Mouse (Mus musculus): ENCODE results near the gene AC140267.1. TPM values are rescaled to one million over a fixed set of nuclear protein-coding genes. Genes with fewer than 3 reads are reported as not detected.
A peak's percentile ranks its signal among the peaks of the same experiment; 100 is the strongest.

The AC140267.1 gene
- not detected in 2 replicates for polyA plus RNA-seq (2011; ENCODE audit: insufficient read depth, insufficient read length, low read depth, missing spikeins)

DNA sequence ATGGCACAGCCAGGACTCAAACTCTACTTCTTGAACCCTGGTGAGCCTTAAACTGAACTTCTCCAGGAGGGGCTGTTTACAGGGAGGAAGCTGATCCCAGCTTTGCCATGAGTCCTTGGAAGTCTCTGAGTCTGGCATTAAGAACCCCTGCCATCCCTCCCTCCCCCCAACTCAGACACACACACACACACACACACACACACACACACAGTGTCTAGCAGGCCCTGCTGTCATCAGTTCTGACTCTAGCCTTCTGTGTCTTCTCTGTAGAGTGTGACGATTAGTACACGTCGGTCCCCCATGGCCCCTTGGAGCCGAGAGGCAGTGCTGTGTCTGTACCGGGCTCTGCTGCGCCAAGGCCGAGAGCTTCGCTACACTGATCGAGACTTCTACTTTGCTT is at the start of gene AC140267.1:
TSS of gene AC140267.1 (plus strand) at position 301 of the 400 bp plus-strand sequence.
- Histone ChIP-seq H3K9ac (ENCODE audit: low read depth, poor library complexity, severe bottlenecking) (peak within 1 kb of the TSS; percentile 84), H3K27ac (ENCODE audit: insufficient read depth, low read length) (no peak within 1 kb of the TSS), H3K36me3 (ENCODE audit: control insufficient read depth, insufficient read depth, low read length, poor library complexity, severe bottlenecking) (peaks cover 45% of the 10 kb centered on the region), H3K27me3 (ENCODE audit: control insufficient read depth, insufficient read depth, low read length, poor library complexity, severe bottlenecking) (no peaks in the 10 kb centered on the region), H3K9me3 (replicated peaks; ENCODE audit: control insufficient read depth, insufficient read depth, low read length, poor library complexity, severe bottlenecking) (no peaks in the 10 kb centered on the region), H3K4me1 (ENCODE audit: control insufficient read depth, insufficient read depth, low read length) (peaks cover 2% of the 10 kb centered on the region), H3K4me3 (ENCODE audit: low read depth, low read length) (peak within 1 kb of the TSS; percentile 97)
- TF ChIP-seq CTCF (IDR thresholded peaks at IDR 0.05; ENCODE audit: low read depth, low read length) = no peak
- TF ChIP-seq POLR2A (IDR thresholded peaks at IDR 0.05; ENCODE audit: insufficient read depth, low read length) = no peak
- TF ChIP-seq EP300 (IDR thresholded peaks at IDR 0.05; ENCODE audit: insufficient read depth, low read depth, low read length) = no peak

DNA sequence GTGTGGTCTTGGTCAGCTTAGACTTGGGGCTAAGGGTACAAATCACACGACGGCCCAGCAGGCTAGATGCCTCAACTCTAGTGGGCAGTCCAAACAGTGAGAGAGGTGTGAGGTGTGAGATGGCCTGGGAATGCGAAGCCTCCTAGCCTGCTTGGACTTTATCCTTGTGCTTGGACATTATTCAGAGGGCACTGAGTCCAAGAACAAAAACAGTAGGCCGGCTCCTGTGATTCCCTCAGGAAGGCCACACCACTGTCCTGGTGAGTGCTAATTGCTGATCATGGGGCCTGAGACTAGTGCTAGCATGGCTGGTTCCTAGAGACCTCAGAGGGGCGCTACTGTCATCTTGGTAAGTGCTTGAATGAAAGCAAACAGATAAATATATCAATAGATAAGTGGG is 46.7 kb upstream of the AC140267.1 start:
- Histone ChIP-seq H3K36me3 (ENCODE audit: control insufficient read depth, insufficient read depth, low read length, poor library complexity, severe bottlenecking) (no peaks in the 10 kb centered on the region), H3K27me3 (ENCODE audit: control insufficient read depth, insufficient read depth, low read length, poor library complexity, severe bottlenecking) (no peaks in the 10 kb centered on the region), H3K9me3 (replicated peaks; ENCODE audit: control insufficient read depth, insufficient read depth, low read length, poor library complexity, severe bottlenecking) (no peaks in the 10 kb centered on the region), H3K27ac (ENCODE audit: insufficient read depth, low read length) (no peak overlapping the region), H3K9ac (ENCODE audit: low read depth, poor library complexity, severe bottlenecking) (no peak overlapping the region), H3K4me3 (ENCODE audit: low read depth, low read length) (no peak overlapping the region), H3K4me1 (ENCODE audit: control insufficient read depth, insufficient read depth, low read length) (no peaks in the 10 kb centered on the region)
- TF ChIP-seq CTCF (IDR thresholded peaks at IDR 0.05; ENCODE audit: low read depth, low read length) = no peak
- no peak for TF ChIP-seq POLR2A (IDR thresholded peaks at IDR 0.05; ENCODE audit: insufficient read depth, low read length)
- no peak for TF ChIP-seq EP300 (IDR thresholded peaks at IDR 0.05; ENCODE audit: insufficient read depth, low read depth, low read length)

DNA sequence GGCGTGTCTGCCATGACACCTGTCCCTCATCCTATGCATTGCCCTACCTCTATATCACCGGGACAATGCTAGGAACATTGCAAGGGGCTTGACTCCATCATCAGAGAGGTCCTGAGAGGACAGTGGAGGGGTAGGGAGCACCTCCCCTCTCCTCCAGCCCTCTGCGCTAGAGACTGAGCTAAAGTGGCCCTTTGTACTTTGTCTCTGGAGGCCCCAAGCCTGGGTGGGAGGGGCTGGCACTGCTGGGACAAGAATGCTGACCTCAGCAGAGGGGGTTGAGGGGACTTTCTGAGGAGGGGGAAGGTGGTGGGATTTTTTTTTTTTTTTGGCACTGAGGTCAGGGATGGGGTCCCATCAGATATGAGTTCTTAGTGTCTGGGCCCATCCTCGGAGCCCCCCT is 45.6 kb upstream of the AC140267.1 start:
- TF ChIP-seq POLR2A (IDR thresholded peaks at IDR 0.05; ENCODE audit: insufficient read depth, low read length) (no peak), CTCF (IDR thresholded peaks at IDR 0.05; ENCODE audit: low read depth, low read length) (no peak), EP300 (IDR thresholded peaks at IDR 0.05; ENCODE audit: insufficient read depth, low read depth, low read length) (no peak)
- H3K36me3 ChIP-seq (ENCODE audit: control insufficient read depth, insufficient read depth, low read length, poor library complexity, severe bottlenecking) = no peaks in the 10 kb centered on the region
- H3K9me3 ChIP-seq (replicated peaks; ENCODE audit: control insufficient read depth, insufficient read depth, low read length, poor library complexity, severe bottlenecking) = no peaks in the 10 kb centered on the region
- no peak overlapping the region for H3K9ac ChIP-seq (ENCODE audit: low read depth, poor library complexity, severe bottlenecking)
- no peak overlapping the region for H3K4me3 ChIP-seq (ENCODE audit: low read depth, low read length)
- H3K27me3 ChIP-seq (ENCODE audit: control insufficient read depth, insufficient read depth, low read length, poor library complexity, severe bottlenecking) = no peaks in the 10 kb centered on the region
- H3K27ac ChIP-seq (ENCODE audit: insufficient read depth, low read length) = no peak overlapping the region
- H3K4me1 ChIP-seq (ENCODE audit: control insufficient read depth, insufficient read depth, low read length) = no peaks in the 10 kb centered on the region

DNA sequence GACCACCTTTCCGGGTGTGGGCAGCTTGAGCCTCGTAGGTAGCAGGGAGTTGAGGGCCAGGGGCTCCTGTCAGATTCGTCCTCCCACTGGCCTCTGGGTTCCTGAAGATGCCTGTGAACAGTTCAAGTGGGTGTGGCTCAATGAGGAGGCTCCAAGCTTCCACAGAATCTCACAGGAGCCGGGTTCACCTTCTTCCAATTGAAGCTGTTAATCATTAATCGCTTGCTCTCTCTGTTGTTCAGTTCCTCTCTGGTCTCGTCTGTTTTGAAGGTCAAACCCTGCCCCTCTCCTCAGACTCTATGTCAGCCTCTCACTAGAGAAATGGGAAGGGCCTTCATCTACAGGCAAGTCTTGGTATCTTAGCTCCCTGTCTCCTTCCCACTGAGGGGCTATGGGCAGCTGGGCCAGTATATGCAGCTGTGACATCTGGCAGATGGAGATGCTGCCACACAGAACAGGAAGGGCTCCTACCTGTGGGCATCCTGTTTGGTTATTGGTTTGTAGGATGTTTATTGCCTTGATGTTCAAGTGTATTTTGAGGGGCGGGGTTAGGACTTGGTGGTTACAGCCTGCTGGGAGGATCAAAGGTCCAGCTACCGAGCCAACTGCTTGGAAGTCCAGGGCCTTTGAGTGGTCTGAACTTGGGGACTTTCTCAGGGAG is 43.9 kb upstream of the AC140267.1 start:
- no peaks in the 10 kb centered on the region for H3K4me1 ChIP-seq (ENCODE audit: control insufficient read depth, insufficient read depth, low read length)
- no peak for TF ChIP-seq EP300 (IDR thresholded peaks at IDR 0.05; ENCODE audit: insufficient read depth, low read depth, low read length)
- no peak for TF ChIP-seq POLR2A (IDR thresholded peaks at IDR 0.05; ENCODE audit: insufficient read depth, low read length)
- no peak for TF ChIP-seq CTCF (IDR thresholded peaks at IDR 0.05; ENCODE audit: low read depth, low read length)
- no peak overlapping the region for H3K9ac ChIP-seq (ENCODE audit: low read depth, poor library complexity, severe bottlenecking)
- H3K4me3 ChIP-seq (ENCODE audit: low read depth, low read length) = no peak overlapping the region
- H3K27me3 ChIP-seq (ENCODE audit: control insufficient read depth, insufficient read depth, low read length, poor library complexity, severe bottlenecking) = no peaks in the 10 kb centered on the region
- H3K27ac ChIP-seq (ENCODE audit: insufficient read depth, low read length) = no peak overlapping the region
- no peaks in the 10 kb centered on the region for H3K36me3 ChIP-seq (ENCODE audit: control insufficient read depth, insufficient read depth, low read length, poor library complexity, severe bottlenecking)
- H3K9me3 ChIP-seq (replicated peaks; ENCODE audit: control insufficient read depth, insufficient read depth, low read length, poor library complexity, severe bottlenecking) = no peaks in the 10 kb centered on the region

DNA sequence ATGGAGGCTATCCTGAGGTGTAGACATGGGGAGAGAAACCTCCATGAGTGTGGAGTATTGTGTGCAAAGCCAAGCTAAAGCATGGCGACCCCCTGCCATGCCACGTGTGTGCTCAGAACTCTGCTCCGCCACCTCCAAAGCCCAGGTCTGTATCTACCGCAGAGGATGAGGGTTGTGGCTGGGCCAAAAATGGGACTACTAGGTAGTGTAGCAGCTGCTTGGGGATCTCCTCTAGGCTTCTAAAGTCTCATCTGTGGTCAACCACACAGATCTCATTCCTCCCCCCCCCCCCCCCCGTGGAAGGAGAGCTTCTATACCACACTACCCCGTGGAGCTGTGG is 43.4 kb upstream of the AC140267.1 start:
- Histone ChIP-seq H3K27me3 (ENCODE audit: control insufficient read depth, insufficient read depth, low read length, poor library complexity, severe bottlenecking) (no peaks in the 10 kb centered on the region), H3K36me3 (ENCODE audit: control insufficient read depth, insufficient read depth, low read length, poor library complexity, severe bottlenecking) (no peaks in the 10 kb centered on the region), H3K27ac (ENCODE audit: insufficient read depth, low read length) (no peak overlapping the region), H3K9me3 (replicated peaks; ENCODE audit: control insufficient read depth, insufficient read depth, low read length, poor library complexity, severe bottlenecking) (no peaks in the 10 kb centered on the region), H3K9ac (ENCODE audit: low read depth, poor library complexity, severe bottlenecking) (no peak overlapping the region), H3K4me3 (ENCODE audit: low read depth, low read length) (no peak overlapping the region), H3K4me1 (ENCODE audit: control insufficient read depth, insufficient read depth, low read length) (no peaks in the 10 kb centered on the region)
- TF ChIP-seq CTCF (IDR thresholded peaks at IDR 0.05; ENCODE audit: low read depth, low read length) = no peak
- TF ChIP-seq EP300 (IDR thresholded peaks at IDR 0.05; ENCODE audit: insufficient read depth, low read depth, low read length) = no peak
- no peak for TF ChIP-seq POLR2A (IDR thresholded peaks at IDR 0.05; ENCODE audit: insufficient read depth, low read length)

DNA sequence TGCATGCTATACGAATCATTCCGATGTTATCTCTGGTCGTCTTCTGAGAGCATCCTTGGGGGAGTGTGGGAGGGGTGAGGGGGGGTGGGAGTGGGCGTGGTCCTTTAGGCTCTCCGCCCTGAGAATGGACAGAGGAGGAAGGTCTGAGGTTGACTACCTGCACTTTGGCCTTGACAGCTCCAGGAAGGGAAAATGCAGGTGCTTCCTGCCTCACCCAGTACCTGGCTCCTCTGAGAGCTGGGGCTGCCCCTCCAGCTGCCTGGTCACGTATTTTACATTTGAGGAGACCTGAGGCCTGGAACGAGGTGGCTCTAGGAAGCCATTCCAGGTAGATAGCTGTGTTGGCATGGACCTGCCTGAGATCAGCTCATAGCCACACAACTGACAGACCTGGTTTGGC is 42.8 kb upstream of the AC140267.1 start:
- no peaks in the 10 kb centered on the region for H3K4me1 ChIP-seq (ENCODE audit: control insufficient read depth, insufficient read depth, low read length)
- H3K36me3 ChIP-seq (ENCODE audit: control insufficient read depth, insufficient read depth, low read length, poor library complexity, severe bottlenecking) = no peaks in the 10 kb centered on the region
- no peak overlapping the region for H3K9ac ChIP-seq (ENCODE audit: low read depth, poor library complexity, severe bottlenecking)
- no peaks in the 10 kb centered on the region for H3K27me3 ChIP-seq (ENCODE audit: control insufficient read depth, insufficient read depth, low read length, poor library complexity, severe bottlenecking)
- H3K4me3 ChIP-seq (ENCODE audit: low read depth, low read length) = no peak overlapping the region
- TF ChIP-seq POLR2A (IDR thresholded peaks at IDR 0.05; ENCODE audit: insufficient read depth, low read length) (no peak), CTCF (IDR thresholded peaks at IDR 0.05; ENCODE audit: low read depth, low read length) (no peak), EP300 (IDR thresholded peaks at IDR 0.05; ENCODE audit: insufficient read depth, low read depth, low read length) (no peak)
- H3K9me3 ChIP-seq (replicated peaks; ENCODE audit: control insufficient read depth, insufficient read depth, low read length, poor library complexity, severe bottlenecking) = no peaks in the 10 kb centered on the region
- no peak overlapping the region for H3K27ac ChIP-seq (ENCODE audit: insufficient read depth, low read length)
